Mouse (Mus musculus): ENCODE data around the gene Slamf1.

The Slamf1 gene

DNA sequence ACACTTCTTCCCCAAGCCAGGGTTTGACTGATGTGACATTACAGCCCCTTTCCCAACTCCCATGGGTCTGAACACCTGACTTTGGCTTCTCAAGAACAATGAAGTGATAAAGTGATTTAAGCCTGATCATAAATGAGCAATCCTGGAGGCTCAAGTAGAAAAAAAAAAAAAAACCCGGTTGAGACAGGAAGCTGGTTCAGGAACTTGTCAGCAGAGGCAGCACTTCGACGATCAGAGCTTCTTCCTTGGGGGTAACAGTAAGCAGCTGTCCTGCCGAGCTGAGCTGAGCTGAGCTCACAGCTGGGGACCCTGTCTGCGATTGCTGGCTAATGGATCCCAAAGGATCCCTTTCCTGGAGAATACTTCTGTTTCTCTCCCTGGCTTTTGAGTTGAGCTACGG lies at the start of gene Slamf1:
Slamf1 (plus strand) TSS at position 230 of the 400 bp plus-strand sequence.
- no peak for DNase-seq (ENCODE audit: low read depth, low spot score)

DNA sequence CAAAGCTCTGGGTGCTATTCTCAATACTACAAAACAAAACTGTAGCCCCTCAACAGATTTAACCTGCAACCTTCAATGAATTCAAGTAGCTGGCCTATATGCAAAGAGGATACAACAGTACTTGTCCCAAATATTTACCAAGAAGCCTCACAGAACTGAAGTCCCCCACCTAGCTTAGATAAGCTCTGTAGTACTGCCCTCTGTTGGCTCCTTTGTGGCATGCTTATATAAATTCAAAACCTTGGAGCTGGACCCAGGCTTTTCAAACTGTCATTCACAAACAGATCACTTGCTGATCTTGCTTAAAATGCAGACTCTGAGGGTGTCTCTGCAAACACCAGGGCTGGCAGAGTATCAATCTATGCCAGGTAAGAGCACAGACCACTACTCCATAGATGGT lies 35.7 kb upstream of the Slamf1 start:
- no peak for DNase-seq (ENCODE audit: low read depth, low spot score)

DNA sequence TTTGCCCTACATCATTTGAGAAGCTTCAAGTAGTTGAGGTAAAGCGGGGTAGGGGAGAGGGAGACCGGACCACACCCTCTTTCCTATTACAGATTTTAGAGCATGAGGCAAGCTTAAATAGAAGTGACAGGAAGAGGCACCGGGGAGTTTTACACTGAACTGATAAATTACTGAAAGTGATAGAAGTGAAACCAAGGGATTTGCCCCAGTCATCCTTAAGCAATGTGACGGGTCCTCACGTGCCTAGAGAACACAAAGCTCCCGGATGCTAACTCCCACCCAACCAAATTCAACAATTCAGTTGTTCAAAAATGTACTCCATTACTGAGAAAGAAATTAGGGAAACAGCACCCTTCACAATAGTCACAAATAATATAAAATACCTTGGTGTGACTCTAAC lies 32.0 kb upstream of the Slamf1 start:
- no peak for DNase-seq (ENCODE audit: low read depth, low spot score)

DNA sequence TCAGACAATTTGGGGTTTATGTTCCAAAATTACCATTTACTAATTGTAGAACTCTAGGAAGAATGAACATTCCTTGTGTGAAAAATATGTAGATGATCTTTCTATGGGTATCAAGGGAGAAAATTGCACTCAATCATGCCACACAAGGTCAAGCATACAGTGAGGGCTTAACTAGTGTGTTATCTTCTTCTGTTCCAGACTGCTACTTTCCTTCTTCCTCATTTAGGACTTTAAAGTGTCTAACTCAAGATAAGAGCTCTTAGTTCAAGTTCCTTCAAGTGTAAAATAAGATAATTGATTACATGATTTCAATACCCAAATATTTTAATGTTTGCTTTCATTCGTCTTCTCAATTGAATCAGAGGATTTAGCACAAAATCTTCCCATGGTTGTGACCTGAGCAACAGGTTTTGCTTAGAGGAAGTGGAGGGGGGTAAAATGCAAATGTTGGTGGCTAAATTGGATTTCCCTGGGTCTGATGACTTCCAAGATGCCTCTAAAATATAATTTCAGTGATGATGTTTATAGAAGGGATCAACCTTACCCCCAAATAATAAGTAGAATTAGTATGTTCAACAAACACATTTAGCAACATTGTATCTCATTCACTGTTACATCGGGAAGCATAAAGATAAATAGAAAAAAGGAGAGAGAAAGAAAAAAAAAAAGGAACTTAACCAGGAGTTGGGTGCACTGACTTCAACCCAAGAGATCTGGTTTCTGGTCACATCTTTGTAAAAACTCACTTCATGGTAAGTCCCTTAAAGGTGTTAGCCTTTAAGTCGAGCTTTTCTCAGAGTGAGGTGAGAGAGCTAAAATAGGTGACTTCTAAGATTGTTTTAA lies 18.6 kb upstream of the Slamf1 start:
- no peak for DNase-seq (ENCODE audit: low read depth, low spot score)

DNA sequence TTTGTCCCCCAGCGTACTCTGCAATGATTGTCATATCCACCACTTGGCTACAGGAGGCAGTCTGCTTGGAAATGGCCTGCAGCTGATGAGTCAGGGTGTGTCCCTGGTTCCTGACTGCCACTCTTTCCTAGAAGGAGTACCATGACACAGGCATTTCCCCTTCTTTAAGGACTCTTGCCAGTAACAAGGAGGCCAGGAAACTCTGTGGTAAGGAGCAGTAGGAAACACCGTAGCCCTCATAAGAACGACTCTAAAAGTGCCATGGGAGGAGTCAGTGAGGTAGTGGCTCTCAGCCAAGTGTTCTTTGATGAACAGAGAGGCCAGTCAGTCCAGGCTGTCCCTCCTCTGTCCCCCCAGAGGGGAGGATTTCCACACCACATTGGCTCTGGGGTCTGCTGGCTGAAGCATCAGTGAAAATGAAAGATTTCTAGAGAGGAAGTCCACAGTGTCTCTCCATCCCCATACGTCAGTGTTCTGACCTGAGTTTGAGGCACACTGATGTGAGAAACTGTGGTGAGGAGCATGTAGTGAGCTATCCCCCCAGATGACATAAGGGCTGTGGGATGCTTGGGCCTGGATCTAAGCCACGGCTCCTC lies 5.0 kb upstream of the Slamf1 start:
- no peak for DNase-seq (ENCODE audit: low read depth, low spot score)

DNA sequence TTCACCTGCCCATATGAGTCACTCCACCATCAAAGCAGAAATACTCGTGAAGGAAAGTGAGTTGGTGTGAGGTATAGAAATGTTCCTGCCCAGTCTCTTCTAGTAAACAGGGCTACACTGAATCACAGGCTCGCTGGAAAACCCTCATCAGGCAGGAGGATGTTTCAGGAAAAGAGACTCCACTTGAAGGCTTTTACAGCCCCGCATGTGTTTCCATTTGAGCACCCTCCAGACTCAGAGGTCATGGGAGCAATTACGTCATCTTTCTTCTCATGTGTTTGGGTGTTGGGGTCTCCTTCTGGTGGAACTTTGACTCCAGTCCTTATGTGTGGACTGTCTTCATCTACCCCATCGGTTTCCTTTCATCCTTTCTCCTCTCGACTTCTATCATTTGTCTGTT lies 4.1 kb downstream of the Slamf1 start:
- no peak for DNase-seq (ENCODE audit: low read depth, low spot score)

DNA sequence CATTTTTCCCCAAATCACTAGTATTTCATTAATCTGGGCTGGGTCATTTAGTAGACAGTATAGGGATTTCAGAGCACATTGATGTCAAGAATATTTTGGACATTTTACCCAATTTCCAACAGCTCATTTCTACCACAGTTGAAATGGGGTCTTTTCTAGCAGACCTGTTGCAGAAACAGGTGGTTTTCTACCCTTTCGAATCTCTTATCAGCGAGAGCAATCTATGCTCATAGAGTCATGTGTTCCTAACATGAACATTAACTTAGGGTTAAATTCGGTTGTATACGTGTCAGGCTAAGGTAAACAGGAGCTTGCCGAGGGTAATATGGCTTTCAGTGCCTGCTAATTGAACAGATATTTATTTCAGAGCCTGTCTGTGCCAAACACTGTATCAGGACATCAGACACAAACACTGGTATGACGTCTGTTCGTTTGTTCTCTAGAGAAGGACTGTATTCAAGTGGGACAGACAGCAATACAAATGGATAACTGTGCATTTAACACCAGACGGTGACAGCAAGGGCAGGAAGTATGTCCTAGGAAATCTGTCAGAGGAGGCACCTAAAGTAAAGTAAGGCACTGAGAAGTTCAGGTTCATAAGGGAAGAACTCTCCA lies 5.3 kb downstream of the Slamf1 start:
- no peak for DNase-seq (ENCODE audit: low read depth, low spot score)

DNA sequence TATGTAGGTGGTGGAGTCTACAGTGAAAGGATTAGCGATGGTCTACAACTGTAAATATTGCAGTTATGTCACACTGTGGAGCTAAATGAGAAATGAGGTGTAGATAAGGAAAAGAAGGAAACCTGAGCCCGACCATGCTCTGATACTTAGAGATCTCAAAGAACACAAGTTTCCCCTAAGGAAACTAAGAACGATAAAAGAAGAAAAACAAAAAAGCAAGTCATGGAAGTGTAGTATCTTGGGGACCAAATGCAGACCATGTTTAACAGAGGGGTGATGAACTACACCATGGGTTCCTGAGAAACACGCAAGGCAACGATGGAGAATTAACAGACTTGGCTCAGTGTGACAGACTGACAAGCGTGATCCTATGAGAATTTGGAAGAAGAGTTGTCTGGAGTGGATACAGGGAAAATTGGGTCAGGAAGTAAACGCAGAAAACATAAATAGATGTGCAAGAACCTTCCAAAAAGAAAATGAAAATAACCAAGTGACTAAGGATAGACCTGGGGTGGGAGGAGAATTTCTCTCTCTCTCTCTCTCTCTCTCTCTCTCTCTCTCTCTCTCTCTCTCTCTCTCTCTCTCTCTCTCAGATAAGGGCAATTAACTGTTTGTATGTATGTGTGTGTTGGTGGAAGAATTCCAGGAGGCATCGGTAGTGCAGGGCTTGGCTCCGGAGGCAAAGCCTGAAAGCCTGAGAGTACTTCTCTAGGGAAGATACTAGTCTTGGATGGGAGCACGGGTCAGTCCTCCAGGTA lies 6.5 kb downstream of the Slamf1 start:
- no peak for DNase-seq (ENCODE audit: low read depth, low spot score)

DNA sequence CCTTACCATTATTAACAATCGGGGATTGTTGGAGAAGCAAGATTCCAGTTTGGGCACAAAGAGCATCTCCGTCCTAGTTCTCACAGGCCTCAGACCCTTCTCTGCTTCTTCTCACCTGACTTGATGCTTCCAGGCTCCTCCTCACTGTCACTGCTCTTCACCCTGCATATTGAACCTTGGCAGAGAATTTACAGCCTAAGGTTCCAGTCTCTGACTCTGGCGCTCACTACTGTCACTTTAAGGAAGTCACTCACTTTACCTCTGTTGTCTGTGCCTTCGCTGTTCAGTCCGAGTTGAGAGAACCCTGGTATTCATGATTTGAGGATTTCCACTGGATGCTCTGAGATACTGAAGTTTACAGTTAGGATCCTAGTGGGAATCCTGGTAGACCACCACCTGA lies 7.3 kb downstream of the Slamf1 start:
- DNase-seq (ENCODE audit: low read depth, low spot score) = no peak

DNA sequence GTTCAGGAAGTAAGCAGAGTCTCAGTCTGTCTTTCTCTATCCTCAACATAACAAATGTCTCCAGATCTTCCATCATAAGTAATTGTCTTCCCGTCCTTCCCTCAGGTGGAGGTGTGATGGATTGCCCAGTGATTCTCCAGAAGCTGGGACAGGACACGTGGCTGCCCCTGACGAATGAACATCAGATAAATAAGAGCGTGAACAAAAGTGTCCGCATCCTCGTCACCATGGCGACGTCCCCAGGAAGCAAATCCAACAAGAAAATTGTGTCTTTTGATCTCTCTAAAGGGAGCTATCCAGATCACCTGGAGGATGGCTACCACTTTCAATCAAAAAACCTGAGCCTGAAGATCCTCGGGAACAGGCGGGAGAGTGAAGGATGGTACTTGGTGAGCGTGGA lies 7.8 kb downstream of the Slamf1 start:
- DNase-seq (ENCODE audit: low read depth, low spot score) = no peak

DNA sequence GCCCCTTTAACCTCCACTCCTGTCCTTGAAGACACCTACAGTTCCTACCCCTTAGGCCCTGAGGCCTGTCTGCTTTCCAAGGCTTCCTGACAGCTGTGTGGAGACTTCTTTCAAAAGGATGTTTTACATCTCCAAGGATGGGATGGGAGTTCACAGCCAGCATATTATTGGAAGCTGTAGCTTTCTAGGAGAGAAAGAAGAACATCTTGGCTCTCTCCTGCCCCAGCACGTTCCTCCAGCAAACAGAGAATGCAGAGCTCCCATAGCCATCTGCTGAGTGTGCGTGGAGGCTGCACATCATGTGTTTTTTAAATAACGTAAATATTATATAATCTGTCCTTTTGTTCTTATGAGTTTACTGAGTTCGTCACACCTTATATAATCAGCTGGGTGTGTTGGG lies 8.9 kb downstream of the Slamf1 start:
- no peak for DNase-seq (ENCODE audit: low read depth, low spot score)

DNA sequence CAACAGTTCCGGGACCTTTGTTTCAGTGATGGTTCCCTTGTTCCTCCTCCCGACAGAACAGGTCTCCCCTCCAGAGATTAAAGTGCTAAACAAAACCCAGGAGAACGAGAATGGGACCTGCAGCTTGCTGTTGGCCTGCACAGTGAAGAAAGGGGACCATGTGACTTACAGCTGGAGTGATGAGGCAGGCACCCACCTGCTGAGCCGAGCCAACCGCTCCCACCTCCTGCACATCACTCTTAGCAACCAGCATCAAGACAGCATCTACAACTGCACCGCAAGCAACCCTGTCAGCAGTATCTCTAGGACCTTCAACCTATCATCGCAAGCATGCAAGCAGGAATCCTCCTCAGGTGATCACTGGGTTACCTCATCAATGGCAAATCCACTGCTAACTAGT lies 10.1 kb downstream of the Slamf1 start:
- no peak for DNase-seq (ENCODE audit: low read depth, low spot score)

DNA sequence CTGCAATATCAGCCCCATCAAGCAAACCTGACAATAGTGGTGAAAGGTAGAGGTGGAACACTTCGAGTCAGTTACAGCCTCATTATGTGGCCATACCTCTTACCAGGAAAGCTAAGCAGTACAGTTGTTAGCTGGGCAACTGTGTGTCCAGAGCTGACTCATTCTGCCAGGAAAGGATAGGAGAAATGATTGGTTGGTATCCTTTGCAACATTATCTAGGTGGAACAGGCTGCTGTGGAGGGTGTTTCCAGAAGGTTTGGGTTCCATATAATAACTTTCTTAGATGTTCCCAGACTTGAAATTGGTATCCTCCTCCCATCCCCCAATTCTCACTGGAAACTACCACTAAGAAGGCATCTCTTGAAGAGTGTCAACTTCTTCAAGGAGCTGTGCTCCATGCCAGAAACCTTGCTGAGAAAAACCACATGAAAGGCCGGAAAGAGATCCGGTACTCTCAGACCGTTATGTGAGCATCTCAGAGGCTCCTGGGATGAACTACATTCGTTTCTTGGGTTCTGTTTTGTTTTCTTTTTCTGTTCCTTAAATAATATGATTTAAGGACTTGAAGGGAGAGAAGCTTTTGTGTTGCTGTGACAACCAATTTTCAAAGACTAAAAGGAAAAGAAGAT lies 15.5 kb downstream of the Slamf1 start:
- DNase-seq (ENCODE audit: low read depth, low spot score) = no peak

DNA sequence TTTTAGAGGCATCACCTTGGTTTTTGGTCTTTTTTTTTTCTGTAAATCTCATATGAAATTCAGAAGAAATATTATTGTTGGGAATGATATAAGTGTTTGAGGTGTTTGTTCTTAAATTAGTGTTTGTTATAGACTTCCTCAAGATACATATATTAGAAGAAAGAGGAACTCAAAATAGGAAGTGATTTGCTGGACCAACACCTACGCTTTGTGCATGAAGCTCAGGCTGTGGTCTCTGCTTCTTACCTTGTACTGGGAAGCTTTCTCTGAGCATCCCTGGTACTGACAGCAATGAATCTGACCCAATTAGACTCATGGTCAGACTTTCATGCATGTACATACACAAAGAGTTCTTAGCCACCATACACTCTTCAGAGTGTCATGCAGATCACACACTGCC lies 18.9 kb downstream of the Slamf1 start:
- DNase-seq (ENCODE audit: low read depth, low spot score) = no peak

DNA sequence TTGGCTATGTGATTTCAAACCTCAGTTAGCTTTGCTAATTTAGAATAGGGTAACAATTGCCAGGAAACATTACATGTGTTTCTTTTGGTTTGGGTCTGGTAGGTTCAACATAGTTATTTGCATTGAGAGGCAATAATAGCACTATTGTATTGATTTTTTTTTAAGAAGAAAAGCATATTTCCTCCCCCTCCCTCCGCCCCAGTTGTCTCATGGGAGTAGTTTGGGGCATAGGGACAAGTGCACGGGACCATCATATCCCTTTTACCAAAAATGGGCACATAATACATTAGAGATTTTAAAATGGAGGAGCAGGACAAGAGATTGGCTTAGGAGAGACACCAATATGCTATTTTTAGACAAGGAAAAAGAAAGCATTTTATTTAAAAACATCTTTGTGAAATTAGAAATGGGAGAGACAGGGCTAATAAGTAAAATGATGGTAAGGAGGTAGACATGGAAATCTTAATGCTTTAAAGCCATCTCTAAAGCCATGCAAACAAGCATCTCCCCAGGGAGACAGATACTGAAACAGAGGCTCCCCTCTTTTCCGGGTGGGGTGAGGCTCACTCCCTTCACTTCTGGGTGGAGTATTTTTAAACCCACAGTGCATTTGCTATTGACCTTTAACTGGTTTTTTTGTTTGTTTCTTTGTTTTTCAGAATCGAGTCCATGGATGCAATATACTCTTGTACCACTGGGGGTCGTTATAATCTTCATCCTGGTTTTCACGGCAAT lies 20.5 kb downstream of the Slamf1 start:
- no peak for DNase-seq (ENCODE audit: low read depth, low spot score)

DNA sequence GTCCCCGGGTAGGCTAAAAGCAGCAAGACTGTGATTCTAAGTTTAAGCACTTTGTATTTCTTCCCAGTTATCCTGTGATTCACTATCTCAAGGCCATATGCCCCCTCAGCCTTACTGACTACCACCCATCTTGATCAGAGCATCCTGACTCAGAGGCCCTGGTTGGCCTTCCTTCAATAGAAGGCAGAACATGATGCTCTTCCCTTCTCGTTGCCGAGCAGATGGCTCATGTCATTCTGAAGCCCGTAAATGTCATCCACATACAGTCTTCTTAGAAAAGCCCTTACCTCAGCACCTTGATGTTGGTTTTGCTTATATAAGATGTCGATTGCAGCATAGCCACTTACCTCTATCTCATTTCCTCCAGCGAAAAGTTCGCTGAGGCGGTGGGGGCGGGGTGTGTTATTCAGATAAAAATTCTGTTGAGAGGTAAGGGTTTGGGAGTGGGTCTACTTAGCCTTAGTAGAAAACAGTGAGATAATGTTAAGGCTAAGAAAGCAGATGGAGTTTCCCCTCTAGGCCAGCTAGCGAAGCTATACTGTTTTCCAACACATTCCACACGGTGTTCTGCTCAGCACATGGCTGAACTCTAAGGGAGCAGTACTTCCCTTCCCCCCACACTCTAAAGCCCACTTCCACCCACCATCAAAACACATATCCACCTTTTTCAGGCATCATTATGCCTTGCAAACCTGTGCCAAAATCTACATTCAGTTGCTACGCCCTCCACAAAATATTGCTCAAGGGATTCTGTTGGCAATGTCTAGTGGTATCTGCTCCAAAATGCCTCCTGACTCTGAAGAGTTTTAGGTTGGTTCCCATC lies 21.7 kb downstream of the Slamf1 start:
- DNase-seq (ENCODE audit: low read depth, low spot score) = no peak

DNA sequence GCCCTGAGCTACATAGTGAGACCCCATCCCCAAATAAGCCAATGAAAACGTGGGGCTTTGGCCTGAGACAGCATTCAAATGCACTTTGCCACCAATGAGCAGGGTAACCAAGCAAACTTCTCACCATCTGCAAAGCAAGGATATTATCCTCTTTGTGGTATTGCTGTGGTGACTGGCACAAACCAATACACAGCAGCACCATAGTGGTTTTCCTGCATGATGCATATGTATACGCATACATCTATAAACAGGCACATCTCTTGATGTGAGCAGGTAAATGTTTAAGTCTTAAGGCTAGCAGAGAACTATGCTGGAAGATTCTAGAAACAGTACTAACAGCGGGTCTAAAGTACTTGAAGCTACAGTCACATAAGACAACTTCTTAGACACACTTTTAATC lies 22.5 kb downstream of the Slamf1 start:
- DNase-seq (ENCODE audit: low read depth, low spot score) = no peak

DNA sequence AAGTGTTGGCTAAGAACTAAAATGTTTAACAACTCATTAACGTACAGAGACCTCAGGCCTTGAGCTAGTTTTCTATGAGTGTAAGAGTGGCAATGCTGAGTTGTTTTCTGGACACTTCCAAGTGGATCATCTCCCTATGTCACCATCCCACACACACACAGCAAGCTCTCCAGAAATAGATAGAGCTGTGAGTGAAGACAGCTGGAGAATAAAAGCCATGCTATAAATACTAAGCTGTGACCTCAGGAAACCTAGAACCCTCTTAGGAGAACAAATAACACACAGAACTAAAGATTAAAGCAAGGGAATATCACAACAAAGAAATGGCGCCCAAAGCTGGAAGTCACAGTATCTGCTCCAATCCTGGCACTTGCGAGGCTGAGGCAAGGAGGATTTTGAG lies 24.6 kb downstream of the Slamf1 start:
- DNase-seq (ENCODE audit: low read depth, low spot score) = no peak

DNA sequence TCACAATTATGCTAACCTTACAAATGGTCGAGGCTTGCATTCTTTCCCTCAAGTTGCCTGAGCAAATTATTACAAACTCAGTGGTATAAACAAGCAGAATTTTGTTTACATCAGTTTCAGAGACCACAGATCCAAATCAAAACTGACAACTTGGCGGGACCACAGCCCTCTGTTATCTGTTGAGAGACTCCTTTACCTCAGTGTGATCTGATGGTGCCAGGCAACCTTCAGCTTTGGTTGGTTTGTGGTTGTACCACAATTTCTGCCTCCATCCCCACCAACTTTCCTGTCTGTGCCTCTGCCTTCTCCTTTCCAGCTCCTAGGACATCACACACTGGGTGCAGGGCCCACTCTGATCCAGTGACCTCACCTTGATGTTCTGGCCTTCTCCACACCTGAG lies 29.3 kb downstream of the Slamf1 start:
- DNase-seq (ENCODE audit: low read depth, low spot score) = no peak

DNA sequence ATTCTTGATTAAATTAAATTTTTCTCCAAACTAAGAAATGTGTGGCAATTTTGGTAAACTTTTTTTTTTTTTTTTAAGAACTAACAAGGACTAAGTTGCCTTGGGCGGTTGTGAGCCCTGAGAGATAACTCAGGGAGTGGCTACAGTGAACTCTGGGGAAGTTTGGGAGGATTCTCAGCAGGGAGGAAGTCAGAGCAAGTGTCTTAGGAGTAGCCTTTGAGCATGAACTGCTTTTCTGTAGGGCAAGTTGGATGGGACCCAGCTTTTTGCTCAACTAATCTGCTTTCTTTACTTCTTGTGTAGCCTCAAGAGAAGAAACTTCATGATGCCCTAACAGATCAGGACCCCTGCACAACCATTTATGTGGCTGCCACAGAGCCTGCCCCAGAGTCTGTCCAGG lies 30.9 kb downstream of the Slamf1 start:
- DNase-seq (ENCODE audit: low read depth, low spot score) = no peak
